Mouse (Mus musculus) embryo, embryonic 9.5 days (tissue): ENCODE measurements around the gene Tmc3.

Experiments
- DNase-seq: peaks from one replicate; pipeline ENCODE4 v3.0.0-alpha.2; 2017; ENCODE audit errors: extremely low spot score

The Tmc3 gene

DNA sequence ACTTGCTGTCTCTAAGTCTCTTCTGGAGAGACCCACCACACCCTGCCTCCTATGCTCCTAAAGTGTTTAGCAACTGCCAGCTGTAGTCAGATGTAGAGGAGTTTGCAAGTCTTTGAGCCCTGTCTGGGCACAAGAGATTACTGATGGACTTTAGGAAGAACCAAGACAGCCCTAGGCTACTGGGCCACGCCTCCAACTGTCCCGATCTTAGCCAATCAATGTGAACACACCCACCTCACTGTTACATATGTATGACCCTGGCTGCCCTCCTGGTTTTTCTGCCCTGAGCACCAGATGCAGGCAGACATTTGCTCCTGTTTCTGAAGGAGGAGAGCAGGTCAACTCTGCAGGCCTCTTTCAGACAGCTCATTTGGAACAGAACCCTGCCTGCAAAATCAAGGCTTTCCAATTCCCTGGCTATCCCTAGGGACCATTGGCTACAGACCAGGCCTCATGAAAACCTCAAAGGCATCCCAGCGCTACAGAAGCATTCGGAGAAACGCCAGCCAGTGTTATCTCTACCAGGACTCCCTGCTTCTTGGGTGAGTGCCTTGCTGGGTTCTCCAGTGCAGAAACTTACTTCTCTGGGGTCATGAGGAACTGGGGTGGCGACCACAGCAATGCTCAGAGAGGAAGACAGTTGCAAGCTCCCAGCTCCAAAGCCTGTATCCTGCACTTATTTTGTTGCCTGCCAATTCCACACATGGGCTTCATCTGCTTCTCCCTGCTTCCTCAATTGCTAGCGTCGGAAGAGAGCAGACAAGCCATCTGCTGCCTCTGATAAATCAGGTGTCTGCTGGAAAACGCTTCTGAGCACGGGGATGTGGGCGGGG is at the start of gene Tmc3:
Gene Tmc3 (plus strand): TSS at position 289 of the 833 bp plus-strand sequence.
- DNase-seq, result no peak

DNA sequence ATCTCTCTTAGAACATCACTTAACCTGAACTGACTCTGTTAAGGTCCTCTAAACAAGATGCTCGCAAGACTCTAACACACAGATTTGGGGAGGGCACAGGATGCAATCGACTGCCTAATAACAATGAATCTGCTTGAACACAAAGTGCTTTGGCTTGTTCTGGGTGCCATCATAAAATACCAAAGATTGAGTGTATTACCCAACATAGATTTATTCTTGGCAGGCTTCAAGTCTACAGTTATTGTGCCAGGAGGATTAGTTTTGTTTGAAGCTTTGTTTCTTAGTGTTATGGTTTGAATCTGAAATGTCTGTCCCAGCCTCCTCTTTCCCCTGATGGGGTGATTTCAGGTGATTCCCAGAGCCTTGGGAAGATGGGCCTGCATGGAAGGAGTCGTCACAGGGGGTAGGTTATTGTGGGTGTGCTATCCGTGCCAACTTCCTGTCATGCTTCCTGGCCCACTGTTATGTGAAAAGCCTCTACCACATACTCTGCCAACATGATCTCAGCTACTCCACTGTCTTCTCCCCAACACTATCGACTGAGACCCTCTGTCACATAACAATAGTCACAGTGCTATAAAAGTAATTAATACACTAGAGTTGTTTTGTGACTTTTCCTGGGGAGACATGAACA is 43.1 kb upstream of the Tmc3 start:
- no peak for DNase-seq

DNA sequence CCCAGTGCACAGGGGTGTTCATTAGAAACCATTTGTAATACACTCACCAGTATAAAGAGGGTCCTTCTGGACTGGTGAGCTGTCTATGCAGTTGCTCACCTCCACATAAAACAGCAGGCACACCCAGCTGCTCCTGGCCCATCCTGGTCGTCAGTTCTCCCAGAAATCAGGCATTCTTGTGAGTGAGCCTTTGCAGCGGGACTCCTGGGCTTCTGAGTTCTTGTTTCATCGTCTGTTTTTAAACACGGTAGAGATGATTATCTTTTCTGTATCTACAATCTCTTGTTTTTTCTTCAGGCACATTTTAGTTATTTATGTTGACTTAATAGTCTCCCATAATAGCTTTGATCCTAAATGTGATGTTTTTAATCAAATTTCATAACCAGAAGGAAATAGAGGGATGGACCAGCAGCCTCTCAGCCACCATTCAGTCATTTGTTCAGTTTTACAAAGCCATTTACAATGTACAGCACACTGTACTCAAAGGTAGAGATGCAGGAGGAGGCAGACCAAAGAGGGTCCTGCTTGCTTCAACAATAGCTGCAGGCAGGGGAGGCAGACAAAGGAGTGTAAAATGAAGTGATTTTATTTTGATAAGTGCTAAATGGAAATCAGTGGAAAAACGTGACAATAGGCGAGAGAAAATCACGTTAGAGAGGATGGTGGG is 35.9 kb upstream of the Tmc3 start:
- no peak for DNase-seq

DNA sequence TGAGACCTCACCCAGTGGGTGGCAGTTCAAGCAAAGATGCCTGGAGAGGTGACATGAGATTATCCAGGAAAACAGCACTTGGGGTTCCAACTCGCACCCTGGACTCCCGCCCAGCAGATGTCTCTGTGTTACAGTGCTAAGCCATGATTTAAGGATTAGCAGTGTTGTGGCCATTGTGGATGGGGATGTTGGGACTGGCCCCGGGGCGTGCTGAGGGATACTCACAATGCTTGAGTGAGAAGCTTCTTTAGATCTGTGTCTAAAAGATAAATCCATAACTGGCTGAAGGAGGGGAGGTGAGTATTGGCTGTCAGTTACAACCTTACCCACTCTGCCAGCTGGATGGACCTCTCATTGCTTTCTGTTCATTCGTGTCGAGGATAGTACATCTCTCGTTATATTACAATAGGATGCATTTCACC is 35.4 kb upstream of the Tmc3 start:
- DNase-seq, result no peak

DNA sequence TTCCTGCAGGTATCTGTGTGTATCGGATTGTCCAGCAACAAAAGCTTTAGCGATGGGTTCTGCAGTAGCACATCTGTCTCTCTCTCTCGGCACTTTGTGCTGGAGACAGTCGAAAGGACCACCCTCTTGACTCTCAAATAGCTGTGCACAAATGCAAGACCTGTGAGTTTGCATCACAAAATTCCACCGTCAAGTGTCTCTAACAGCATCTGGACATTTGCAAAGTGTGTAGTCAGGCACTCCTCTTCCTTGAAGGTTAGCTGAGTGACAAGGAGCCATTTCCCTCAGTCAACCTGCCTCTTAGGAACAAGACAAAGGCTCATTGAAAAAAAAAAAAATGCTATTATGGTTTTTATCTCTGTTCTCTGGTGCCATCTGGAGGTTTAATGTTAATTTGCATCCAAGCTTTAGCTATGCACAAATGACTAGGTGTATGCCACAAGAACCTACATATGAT is 34.7 kb upstream of the Tmc3 start:
- peak; percentile 66 for DNase-seq

DNA sequence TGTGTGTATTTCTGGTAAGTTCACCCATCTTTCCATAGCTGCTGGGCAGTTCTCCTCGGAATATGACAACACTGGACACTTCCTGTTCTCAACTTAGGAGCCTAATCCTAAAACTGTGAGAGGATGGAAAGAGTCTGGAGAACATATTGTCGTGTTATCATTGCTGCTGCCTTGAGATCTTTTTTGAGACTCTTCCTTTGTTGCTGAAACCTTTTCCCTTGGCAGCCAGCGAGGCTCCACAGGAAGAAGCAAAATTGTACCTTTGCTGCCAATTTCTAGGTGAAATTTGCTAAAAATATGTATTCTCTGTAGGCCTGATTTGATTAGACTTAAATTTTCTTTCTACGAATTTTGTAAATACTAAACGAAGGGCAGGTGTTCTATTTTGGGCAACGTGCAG is 30.2 kb upstream of the Tmc3 start:
- DNase-seq, result no peak

DNA sequence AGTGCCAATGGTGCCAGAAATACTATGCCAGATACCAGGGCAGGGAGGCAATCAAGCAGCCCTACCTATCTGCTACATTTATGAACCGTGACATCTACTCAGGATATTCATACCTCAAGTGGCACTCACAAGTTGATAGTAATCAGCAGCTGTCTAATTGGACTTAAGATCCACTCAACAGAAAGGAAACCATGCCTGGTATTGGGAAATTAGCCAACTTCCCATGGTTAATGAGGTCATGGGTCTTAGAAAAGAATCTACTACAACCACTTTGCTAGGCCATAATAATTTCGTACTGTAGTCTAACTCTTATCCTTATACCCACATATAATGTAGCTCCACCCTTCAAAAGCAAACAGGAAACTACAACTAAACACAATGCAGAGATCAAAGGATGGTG is 28.2 kb upstream of the Tmc3 start:
- DNase-seq, result no peak

DNA sequence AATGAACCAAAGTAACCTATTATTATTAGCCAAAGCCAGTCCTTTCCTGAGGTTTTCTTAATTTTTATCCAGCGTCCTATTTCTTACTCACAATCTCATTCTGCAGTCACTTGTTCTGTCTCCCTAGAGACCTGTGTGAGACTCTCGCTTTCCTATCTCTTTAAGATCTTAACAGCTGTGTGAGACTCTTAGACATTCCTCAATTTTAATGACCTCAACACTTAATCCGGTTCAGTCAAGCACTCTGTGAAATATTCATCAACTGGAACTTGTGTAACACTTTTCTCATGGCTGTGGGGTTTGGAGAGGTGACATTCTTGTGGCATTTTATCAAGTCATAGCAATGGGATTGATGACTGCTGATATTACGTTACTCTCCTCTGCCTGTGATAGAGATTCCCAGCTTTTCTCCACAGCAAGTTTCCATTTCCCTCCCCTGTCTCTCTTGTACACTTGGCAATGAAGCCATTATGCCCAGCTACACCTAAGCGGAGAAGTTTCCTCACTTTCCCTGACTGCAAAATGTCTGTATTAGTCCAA is 25.9 kb upstream of the Tmc3 start:
- DNase-seq, result no peak

DNA sequence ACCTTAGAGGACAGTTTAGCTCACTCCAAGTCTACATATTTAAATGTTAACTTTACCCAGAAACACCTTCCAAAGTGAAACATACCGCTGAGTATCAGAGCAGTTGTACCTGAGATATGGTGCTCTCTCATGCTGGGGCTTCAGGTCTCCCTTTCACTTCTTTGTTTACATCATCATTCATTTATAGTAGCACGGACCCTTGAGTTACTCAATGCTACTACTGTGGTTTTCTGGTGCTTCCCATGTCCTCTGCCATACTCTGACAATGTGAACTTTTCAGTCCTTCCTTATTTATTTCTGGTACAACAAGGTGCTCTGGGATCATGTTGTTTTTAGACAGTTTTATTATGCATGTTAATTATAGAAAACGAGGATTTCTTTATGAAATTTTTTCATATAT is 25.2 kb upstream of the Tmc3 start:
- no peak for DNase-seq

DNA sequence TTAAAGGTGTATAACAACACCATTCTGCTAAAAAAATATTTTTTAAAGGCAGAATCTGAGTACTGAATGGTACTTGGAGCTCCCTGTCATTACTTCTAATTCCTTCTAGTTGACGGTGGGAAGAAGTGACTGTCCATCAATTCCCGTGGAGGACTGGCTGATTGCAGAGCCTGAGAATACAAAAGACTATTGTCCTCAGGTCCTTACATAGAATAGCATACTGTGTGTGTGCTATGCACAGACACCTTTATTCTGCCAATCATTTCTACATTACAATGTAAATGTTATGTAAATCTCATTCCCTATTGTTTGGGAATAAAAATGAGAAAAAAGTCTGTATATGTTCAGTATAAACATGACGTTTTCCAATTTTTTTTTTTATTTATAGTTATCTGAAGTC is 22.9 kb upstream of the Tmc3 start:
- no peak for DNase-seq

DNA sequence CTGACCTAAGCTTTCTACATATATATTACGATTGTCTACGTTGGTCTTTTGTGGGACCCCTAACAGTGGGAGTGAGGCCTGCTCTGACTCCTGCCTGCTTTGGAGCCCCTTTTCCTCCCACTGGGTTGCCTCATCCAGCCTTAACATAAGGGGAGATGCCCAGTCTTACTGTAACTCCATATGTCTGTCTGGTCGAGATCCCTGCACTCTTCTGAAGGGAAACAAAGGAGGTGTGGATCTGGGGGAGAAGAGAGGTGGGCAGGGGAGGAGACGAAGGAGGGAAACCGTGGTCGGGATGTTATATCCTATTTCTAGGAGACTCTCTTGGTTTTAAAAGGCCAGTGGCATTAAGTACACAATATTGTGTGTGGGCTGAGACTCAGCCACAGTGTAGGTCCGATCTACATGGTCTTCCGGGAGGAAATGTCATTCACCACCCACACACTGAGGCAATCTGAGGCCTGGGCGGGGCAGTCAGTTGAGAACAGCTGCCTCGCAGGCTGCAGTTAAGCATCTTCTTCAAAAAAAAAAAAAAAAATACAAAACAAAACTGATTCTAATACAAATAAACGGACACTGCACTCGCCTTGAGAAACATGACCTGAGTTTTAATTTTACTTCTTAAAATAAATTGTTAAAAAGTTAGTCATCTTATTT is 20.0 kb upstream of the Tmc3 start:
- DNase-seq, result no peak

DNA sequence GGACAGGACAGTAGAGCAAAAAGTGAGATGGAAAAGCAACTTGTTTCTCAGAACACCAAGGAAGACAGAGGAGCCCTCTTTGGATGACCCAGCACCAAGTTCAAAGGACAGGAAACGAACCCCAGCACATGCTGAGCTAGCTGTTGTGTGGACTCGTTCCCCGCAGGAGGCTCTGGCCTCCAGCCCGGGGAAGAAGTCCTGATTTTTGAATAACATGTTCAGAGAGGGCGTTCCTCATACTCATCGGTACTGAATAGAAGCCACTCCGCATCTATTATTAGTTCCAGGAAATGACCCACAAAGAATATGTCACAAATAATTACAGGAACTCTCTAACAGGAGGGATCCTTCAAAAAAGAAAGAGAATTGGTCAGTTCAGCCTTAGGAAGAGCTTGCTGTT is 18.8 kb upstream of the Tmc3 start:
- no peak for DNase-seq

DNA sequence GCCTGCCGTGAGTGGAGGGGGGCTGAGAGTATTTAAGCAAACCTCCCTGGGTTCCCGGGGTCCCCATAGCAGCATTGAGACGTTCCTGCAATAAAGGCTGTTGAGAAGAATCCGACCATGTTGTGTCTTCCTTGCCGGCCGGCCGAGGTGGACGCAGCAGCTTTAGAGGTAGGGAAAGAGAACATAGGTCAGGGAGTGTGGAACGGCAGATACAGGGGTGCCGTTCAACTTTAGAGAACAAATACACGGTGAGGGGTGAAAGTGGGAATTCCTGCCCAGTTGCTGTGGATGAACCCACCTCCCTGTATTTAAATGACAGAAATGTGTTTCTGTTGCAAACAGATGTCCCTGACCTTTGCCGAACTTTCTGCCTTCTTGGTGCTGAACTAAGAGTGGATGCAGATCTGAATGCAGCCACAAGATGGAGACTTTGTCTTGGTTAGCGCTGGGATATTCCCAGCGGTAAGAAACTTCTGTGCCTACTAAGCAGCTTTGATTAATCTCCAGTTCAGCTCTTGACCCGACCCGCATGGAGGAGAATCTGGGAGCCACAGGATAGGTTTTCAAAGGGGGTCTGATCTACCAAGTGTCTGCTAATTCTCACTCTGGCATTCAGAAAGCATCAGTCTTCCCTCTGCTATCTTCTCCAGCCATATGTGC is 16.8 kb upstream of the Tmc3 start:
- peak; percentile 42 for DNase-seq

DNA sequence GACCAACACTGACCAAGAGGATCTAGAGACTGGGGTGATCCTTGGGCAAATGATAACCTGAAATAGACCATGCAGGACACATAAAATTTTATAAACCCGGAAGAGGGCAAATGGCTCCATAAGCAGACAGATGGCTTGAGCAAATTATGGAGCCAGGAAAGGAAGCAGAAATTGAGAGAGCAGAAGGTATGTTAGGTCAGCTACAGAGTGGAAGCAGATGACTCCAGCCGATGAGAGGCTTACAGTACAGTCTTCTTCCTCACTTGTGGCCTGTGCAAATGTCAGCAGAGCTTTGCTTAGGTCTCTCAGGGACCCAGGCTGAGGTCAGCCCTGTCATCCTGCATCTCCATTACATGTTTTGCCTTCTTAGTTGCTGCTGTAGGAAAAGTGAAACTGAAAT is 15.9 kb upstream of the Tmc3 start:
- DNase-seq, result no peak

DNA sequence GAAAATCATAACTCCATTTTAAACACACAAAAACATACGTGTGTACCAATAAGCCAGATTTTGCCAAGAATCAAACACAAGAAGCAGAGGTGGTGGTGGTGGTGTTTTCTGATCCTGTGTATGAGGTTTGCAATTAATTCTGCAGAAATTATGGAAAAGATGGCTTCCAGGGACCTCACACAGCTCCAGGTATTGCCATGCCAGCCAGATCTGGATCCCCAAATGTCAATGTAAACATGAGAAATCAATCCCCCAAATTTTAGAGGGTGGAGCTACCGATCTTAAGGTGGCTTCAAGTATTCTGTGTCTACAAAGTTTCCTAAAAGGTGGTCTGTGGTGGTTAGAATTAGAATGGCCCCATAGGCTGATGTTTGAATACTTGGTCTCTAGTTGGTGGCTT is 15.3 kb upstream of the Tmc3 start:
- DNase-seq, result no peak

DNA sequence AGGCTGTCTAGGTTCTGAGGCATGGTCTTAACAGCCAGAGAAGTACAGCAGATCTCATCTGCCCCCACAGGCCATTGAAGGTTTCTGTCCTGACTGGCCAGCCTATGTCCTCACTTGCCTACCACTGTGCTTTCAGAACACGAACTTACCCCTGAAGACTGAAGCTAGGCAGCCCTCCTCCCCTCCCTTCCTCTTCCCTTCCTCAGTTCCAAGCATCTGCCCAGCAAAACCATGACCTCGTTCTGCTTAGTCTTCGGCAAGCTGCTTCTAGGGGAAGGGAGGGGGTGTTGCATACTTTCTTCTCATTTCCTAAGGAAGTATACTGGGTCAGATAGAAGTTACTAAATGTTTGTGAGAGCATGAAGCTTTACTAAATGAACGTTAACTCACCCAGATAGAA is 13.7 kb upstream of the Tmc3 start:
- no peak for DNase-seq

DNA sequence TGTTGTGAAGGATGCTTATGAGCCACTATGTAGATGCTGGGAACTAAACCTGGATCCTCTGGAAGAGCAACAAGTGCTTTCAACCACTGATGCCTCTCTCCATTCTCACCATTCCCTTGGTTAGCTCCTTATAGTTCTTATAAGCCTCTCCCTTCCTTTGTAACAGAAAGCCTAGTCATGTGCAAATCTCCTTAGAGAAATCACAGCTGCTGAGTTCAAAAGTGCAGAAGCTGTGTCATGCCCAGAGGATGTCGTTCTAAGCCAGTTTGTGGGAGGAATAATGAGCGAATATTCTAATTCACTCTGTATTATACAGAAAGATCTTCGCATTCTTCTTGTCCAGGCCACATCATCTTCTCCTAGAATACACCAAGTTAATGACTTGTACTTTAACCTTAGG is 12.8 kb upstream of the Tmc3 start:
- no peak for DNase-seq

DNA sequence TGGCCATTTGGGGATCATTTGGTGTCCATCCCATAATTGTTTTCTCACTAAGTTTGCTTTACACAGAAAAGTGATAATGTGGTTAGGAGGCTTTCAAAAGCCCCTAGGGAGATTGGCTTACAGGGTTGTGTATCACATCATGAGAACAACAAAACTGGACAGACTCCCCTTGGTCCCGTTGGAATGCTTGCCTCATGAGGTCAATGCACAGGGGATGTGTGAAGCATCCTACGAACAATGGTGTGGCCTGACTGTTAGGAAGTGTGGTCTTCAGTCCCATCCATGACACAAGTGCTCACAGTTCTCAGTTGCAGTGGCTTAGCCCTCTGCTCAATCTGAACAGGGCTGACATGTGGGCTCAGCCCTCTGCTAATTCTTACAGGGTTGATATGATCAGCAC is 12.3 kb upstream of the Tmc3 start:
- no peak for DNase-seq

DNA sequence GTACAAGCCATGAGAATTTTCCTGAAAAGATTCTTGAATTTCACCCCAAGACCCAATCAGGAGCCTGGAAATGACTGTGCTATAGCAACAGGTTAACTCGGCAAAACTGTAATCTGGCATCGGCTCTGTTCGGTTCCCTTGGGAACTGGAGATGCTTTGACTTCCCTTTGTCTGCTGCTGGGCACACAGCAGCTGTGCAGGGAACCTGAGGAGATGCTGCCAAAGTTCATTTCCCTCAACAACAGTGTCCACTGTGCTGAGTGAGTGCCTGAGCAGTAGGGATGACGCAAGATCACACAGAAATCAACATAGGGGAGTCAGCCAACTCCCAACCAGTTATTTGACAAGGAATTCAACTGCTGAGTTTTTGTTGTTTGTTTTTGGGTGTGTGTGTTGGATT is 3.8 kb upstream of the Tmc3 start:
- no peak for DNase-seq

DNA sequence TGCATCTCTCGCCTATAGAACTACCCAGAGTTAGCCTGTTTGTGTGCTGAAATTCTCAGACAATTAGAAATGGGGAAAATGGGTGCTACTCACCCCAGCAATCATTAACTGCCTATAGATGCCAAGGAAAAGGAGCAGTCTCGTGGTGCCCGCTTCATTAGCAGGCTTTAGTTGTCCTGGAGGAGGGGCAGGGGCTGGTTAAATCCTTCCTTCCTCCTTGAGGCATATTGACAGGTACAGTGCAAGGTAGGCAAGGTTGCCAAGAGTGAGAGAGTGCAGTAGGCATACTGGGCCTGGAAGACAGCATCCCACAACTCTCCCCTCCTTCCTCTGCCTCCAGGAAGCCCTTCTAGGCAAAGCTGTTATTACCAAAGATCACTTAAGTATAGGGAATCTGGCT is 9.3 kb downstream of the Tmc3 start:
- no peak for DNase-seq

DNA sequence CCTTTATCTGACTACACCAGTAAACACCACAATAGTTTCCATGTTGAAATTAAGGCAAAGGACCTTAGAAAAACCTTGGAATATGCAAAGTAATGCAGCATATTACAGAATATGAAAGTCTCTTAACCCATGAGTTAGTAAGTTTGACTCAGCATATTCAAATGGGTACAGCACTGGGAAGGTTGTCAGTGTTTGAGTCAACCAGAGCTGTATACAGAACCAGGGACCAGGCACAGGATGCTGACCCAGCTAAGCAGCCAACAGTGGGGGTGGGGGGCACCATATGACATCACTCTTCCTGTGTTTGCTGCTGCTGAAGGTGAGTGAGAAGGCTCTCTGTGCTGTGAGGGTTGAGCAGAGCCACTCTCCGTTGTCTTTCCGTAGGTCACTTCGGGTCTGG is 12.3 kb downstream of the Tmc3 start:
- no peak for DNase-seq
